Mouse (Mus musculus) cerebellum, adult 9-10 months (tissue): ENCODE results near the gene Cnr2.

Experiments used
- DNase-seq: peaks from one replicate; pipeline ENCODE4 v3.0.0; 2022

Cnr2 gene

GRCm38 (mm10) chr4:135938858-135939257, 43.7 kb downstream of the Cnr2 start:
- DNase-seq, result no peak

GRCm38 (mm10) chr4:135941026-135941425, 45.8 kb downstream of the Cnr2 start:
- peak; percentile 26 for DNase-seq

- no peak for DNase-seq
These were observed 47.0 kb downstream of the Cnr2 start for GRCm38 (mm10) chr4:135942193-135942592.

DNA sequence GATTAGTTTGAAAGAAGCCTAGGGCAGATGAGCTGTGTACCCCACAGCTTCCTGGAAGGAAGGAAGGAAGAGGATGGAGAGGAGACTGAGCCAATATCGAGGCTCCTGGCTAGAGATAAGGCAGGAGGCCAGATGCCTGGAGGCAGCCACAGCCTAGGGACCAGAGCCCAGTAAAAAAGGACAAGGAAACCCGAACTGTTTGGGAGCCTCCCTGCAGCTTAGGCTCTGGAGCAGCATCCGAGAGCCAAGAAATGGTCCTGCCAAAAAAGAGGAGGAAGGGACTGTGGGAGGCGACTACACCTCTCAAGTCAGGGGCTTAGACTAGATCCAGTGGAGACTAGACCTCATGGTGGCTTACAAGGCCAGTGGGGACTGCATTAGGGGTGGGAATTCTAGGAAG, 48.2 kb downstream of the Cnr2 start:
- peak; percentile 28 for DNase-seq

DNA sequence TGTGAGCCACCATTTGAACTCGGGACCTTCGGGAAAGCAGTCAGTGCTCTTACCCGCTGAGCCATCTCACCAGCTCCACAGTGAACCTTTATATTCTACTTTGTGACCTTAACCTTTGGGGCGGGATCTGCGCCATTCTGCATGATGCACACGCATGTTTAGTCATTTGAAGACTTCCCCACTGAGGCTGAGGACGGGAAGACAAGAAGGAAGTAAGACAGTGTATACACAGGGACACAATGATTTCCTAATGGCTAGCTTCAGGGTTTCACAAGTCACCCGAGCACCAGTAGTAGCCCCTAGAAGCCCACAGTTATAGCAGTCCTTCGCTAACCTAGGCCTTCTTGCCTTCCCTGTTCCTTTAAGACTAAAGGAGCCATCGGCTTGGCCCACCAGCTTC, 50.5 kb downstream of the Cnr2 start:
- no peak for DNase-seq

GRCm38 (mm10) chr4:135946278-135946658, 51.1 kb downstream of the Cnr2 start, which contains the start of gene Hmgcl:
Hmgcl (plus strand) TSS chr4:135946448.
- DNase-seq, result peak; percentile 94

DNA sequence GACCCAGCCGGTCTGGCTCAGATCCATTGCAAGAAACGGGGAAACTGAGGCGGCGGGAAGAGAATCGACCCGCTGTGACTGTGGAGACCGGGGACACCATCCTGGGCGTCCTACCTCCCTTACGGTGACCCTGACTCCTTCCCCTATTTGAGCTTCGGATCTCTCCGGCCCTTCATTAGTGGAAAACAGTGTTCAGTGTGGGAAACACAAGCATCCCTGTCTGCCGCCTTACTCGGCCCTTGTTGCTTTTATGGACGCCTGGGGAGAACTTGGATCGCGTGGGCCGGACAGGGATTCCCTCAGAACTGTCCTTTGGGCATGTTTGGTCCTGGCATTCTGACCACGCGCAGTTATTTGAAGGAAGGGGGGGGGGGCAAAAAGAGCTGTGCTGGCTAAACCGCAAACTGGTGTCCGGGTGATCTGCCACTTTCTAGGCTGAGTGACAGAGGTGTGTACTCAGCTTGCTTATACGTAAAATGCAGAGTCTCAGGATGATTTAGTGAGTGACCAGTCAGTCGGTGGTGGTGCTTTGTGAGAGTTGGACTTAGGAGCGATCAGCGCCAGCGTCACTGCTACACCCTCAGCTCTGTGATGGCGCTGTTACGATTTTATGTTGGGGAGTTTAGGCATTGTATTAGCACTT, 51.6 kb downstream of the Cnr2 start:
- DNase-seq, result no peak

DNA sequence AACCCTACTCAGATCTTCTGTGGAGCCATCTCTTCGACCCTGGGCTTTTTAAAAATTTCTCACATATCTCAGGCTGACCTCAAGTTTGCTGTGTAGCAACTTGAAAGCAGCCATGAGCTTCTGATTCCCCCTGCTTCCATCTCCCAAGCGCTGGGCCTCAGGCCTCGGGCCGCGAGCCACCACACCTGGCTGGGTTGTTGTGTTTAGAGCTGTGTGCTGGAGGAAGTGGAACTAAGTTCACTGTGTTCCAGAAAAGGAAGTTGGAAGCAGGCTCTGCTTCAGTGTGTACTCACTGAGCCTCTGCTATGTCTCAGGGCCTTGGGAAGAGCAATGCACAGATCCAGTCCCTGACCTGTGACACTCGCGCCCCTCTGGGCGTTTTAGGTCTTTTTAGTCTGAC, 52.9 kb downstream of the Cnr2 start:
- no peak for DNase-seq

DNA sequence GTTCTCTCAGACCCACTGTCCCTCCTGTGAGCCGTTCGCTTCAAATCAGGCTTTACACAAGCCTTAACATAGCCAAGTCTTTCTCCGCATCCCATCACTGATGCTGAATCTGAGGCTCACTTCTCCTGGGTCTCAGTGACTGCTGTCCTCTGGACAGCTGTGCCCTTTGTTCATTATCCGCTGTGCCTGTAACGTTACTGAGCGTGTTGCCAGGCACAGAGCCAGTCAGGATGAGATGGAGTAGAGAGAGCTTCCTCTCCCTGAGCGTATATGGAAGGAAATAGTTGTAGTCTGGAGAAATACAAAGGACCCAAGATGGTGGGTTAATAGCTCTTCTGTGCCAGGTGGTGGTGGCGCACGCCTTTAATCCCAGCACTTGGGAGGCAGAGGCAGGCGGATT, 54.3 kb downstream of the Cnr2 start:
- no peak for DNase-seq

GRCm38 (mm10) chr4:135949911-135950310, 54.7 kb downstream of the Cnr2 start:
- DNase-seq, result peak; percentile 83

DNA sequence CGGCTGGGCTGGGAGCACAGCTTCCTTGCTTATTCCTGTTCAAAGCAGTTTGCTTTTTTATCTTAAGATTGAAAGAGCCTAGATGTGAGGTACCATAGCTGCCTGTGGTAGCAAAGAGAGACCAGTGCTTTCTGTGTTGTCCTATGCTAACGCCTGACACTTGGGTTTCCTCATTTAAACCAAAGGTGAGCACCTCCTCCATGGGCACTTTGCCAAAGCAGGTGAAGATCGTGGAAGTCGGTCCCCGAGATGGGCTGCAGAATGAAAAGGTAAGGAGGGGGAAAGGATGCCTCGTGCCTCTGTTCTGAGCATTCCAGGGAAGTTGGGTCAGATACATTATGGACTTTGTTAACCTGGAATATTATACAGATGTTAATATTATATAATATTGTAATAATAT, 55.2 kb downstream of the Cnr2 start:
- DNase-seq, result peak; percentile 67

DNA sequence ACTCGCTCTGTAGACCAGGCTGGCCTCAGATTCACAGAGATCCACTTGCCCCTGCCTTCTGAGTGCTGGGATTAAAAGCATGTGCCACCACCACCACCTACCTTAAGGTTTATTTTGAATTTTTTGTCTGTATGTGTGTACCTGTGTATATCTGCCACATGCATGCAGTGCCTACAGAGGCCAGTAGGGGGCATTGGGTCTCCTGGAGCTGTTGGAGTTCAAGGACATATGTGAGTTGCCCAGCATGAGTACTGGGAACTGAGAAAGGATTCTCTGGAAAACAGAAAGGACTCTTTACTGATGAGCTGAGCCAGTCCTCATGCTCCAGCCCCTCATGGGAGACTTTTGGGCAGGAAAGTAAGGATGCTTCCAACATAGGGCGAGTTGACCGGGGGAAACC, 56.3 kb downstream of the Cnr2 start:
- DNase-seq, result peak; percentile 46

- no peak for DNase-seq
These were observed 58.0 kb downstream of the Cnr2 start for GRCm38 (mm10) chr4:135953179-135953578.

- DNase-seq, result peak; percentile 82
These were observed 59.0 kb downstream of the Cnr2 start for GRCm38 (mm10) chr4:135954241-135954640.

DNA sequence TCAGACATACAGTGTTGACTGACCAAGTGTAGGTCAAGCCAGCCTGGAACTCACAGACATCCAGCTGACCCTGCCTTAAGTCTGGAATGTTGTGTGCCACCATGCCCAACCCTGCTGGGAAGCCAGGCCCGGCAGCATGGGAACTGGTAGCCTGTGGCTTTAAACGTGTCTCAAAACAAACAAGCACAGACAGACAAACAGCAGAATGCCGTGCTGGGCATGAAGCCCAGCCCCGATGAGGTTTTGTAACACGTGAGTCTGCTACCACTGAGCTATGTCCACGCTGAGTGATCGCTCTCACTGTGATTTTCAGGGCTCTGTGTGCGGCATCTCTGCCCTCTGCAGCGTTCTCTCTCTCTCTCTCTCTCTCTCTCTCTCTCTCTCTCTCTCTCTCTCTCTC, 60.7 kb downstream of the Cnr2 start:
- no peak for DNase-seq

- no peak for DNase-seq
These were observed 63.2 kb downstream of the Cnr2 start for GRCm38 (mm10) chr4:135958354-135958753.

- DNase-seq, result peak; percentile 86
These were observed 65.5 kb downstream of the Cnr2 start for GRCm38 (mm10) chr4:135960717-135961116.

DNA sequence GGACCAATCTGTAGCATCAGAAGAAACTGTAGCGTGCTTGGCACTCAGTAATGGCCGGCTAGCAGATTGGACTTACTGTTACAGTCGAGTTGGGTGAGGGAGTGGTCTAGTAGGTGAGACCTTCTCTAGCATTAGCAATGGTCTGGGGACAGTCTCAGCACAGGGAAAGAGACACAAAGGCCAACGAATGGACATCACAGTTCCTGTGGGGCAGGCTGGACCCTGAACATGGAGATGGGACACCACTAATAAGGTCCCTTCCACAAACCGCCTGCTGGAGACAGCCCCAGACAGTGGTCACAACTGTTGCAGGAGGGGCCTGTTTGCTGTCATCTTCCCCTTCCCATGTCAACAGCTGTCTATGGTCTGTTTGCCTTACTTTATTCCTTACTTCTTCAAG, 66.5 kb downstream of the Cnr2 start:
- DNase-seq, result no peak

DNA sequence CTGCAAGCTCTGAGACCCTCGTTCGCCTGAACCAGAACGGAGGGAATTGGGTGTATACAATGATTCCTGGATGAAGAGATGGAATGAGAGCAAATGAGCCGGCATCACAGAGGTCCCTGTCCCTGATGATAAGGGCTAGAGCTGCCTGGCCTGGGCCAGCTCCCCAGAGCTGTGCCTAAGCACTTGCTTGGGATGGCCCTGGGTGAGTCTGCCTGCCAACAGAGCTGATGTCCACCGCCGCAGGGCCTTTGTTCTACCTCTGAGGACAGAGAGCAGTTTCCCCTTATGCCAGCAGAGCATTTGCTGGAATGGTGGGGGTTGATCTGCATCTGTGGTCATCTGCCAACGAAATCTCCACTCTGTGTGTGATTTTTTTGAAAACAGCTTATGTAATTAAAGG, 67.0 kb downstream of the Cnr2 start:
- DNase-seq, result no peak

- no peak for DNase-seq
These were observed 67.8 kb downstream of the Cnr2 start for GRCm38 (mm10) chr4:135962946-135963345.

GRCm38 (mm10) chr4:135963457-135964193, 68.4 kb downstream of the Cnr2 start, which contains the start of gene Gale:
Gale (plus strand) TSS chr4:135963727.
- peak; percentile 92 for DNase-seq

DNA sequence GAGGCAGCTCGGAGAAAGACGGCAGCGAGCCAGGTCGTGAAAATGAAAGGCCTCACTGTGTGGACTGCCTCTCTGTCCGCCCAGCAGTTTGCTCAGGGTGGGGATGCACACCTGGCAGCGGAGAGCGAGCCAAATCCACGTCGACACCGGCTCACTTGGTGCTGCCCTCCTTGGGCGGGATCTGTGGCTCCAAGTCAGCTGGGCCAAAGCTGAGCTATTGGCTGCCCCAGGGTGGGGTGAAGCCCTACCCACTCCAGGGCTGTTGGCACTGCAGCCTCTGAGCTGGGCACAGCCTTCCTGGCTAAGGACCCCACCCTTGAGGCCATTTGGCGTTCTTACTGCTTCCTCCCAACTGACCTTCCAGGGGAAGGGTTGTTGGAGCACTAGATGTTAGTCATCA, 69.2 kb downstream of the Cnr2 start:
- DNase-seq, result peak; percentile 75

GRCm38 (mm10) chr4:135965113-135965512, 69.9 kb downstream of the Cnr2 start:
- no peak for DNase-seq

GRCm38 (mm10) chr4:135966283-135966682, 71.1 kb downstream of the Cnr2 start:
- DNase-seq, result peak; percentile 46
